Mouse (Mus musculus) myocyte (in vitro differentiated cells): ENCODE measurements at regions not wholly inside any gene's neighbourhood (a gene's known extent, or its start where the extent isn't known, plus 50 kb on each side); places are given as distances from the start of the nearest gene placed in this dataset.

ENCODE experiments used
- H3K27me3 ChIP-seq: one replicate; pipeline ENCODE4 v1.6.1; 2011; ENCODE audit not compliant: control insufficient read depth, insufficient read depth, insufficient read length
- H3K36me3 ChIP-seq: one replicate; pipeline ENCODE4 v1.6.1; 2011; ENCODE audit not compliant: control insufficient read depth, insufficient read depth
- H3K4me2 ChIP-seq: one replicate; pipeline ENCODE4 v1.6.1; 2011; ENCODE audit warnings: low read depth, control low read depth
- H3K4me3 ChIP-seq: one replicate; pipeline ENCODE4 v1.5.1; 2011; ENCODE audit warnings: mild to moderate bottlenecking, control low read depth, moderate library complexity
- H3K79me2 ChIP-seq: one replicate; pipeline ENCODE4 v1.6.1; 2011; ENCODE audit not compliant: control insufficient read depth, insufficient read depth
- H3ac ChIP-seq: one replicate; pipeline ENCODE4 v1.6.1; 2011; ENCODE audit not compliant: control insufficient read depth, insufficient read length
- CEBPB ChIP-seq: IDR thresholded peaks from 2 replicates; pipeline ENCODE4 v1.6.1; 2011; ENCODE audit warnings: mild to moderate bottlenecking, moderate library complexity; ENCODE audit not compliant: poor library complexity, insufficient read depth, severe bottlenecking
- E2F4 ChIP-seq: IDR thresholded peaks from one replicate; pipeline ENCODE4 v1.6.1; 2011; ENCODE audit warnings: mild to moderate bottlenecking, control low read depth, moderate library complexity; ENCODE audit not compliant: insufficient read depth
- MAX ChIP-seq: IDR thresholded peaks from one replicate; pipeline ENCODE4 v1.6.1; 2011; ENCODE audit warnings: low read depth, mild to moderate bottlenecking, control low read depth
- MYOD1 ChIP-seq, 3 experiments: IDR thresholded peaks; one replicate each; pipeline ENCODE4 v1.6.1; 2011; ENCODE audit warnings: control low read depth in 2 of 3, low read depth in 2 of 3, mild to moderate bottlenecking in 2 of 3, moderate library complexity in 1 of 3; ENCODE audit not compliant: insufficient read length in 2 of 3, control insufficient read depth in 1 of 3
- MYOG ChIP-seq, 3 experiments: IDR thresholded peaks; one replicate each; pipeline ENCODE4 v1.6.1; 2011; ENCODE audit warnings: control low read depth in 2 of 3, low read depth in 2 of 3, mild to moderate bottlenecking in 2 of 3; ENCODE audit not compliant: insufficient read length in 2 of 3, control insufficient read depth in 1 of 3, insufficient read depth in 1 of 3
- POLR2A ChIP-seq: IDR thresholded peaks from one replicate; pipeline ENCODE4 v1.6.1; 2011; ENCODE audit warnings: low read depth, mild to moderate bottlenecking, control low read depth, moderate library complexity; ENCODE audit not compliant: insufficient read length
- POLR2AphosphoS2 ChIP-seq: IDR thresholded peaks from one replicate; pipeline ENCODE4 v1.6.1; 2011; ENCODE audit warnings: low read depth, control low read depth; ENCODE audit not compliant: insufficient read length
- REST ChIP-seq: IDR thresholded peaks from one replicate; pipeline ENCODE4 v1.6.1; 2011; ENCODE audit warnings: mild to moderate bottlenecking, control low read depth, moderate library complexity; ENCODE audit not compliant: insufficient read depth, insufficient read length
- SRF ChIP-seq: IDR thresholded peaks from one replicate; pipeline ENCODE4 v1.6.1; 2011; ENCODE audit warnings: low read depth; ENCODE audit not compliant: control insufficient read depth, insufficient read length
- TCF12 ChIP-seq: IDR thresholded peaks from one replicate; pipeline ENCODE4 v1.6.1; 2011; ENCODE audit warnings: mild to moderate bottlenecking, control low read depth; ENCODE audit not compliant: poor library complexity, insufficient read depth, severe bottlenecking
- TCF3 ChIP-seq: IDR thresholded peaks from one replicate; pipeline ENCODE4 v1.6.1; 2011; ENCODE audit warnings: low read depth, control low read depth; ENCODE audit not compliant: insufficient read length
- USF1 ChIP-seq: IDR thresholded peaks from one replicate; pipeline ENCODE4 v1.6.1; 2011; ENCODE audit warnings: low read depth, mild to moderate bottlenecking, control low read depth, moderate library complexity

DNA sequence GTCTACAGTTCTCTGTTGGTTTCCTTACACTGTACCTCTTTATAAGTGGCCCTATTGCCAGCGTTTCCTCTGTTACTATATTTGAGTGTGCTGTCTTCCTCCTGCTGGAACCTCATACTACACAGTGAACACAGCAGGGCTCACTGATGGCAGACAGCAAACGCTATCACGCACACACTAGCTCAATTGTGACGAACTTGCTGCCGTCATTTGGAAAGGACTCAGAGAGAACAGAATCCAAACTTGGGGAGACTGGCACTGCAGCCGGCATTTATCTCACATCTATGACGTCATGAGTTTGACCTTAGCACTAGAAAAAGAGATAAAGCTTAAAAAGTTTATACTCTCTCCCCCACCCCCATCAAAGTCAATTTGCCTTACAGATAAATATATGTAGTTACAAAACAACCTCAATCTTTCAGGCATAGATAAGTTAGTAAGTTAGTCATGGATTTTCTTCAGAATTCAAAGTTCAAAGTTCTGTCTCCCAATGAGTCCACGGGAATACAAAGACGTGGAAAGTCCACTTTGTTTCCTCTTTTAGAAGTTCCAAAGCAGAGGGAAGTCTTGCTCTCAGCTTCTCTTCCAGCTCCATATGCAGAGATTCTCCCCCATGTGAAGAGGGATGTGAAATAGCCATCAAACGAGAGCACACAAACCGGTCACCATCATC is 196.8 kb downstream of the Sptssa start:
- Histone ChIP-seq H3K36me3 (no peaks in the 10 kb centered on the region), H3K27me3 (no peaks in the 10 kb centered on the region), H3K4me2 (no peak overlapping the region), H3K79me2 (no peaks in the 10 kb centered on the region), H3ac (no peak overlapping the region), H3K4me3 (no peak overlapping the region)
- TF ChIP-seq E2F4 (no peak), MYOD1 (IDR thresholded peaks at IDR 0.05; ENCODE audit: control insufficient read depth in 1 of 3, insufficient read length in 2 of 3, low read depth in 2 of 3) (no peak), MYOG (IDR thresholded peaks at IDR 0.05; ENCODE audit: control insufficient read depth in 1 of 3, insufficient read depth in 1 of 3, insufficient read length in 2 of 3, low read depth in 2 of 3) (no peak), POLR2AphosphoS2 (no peak), USF1 (no peak), REST (no peak), SRF (no peak), CEBPB (no peak), TCF3 (no peak), TCF12 (no peak), POLR2A (no peak), MAX (no peak)

DNA sequence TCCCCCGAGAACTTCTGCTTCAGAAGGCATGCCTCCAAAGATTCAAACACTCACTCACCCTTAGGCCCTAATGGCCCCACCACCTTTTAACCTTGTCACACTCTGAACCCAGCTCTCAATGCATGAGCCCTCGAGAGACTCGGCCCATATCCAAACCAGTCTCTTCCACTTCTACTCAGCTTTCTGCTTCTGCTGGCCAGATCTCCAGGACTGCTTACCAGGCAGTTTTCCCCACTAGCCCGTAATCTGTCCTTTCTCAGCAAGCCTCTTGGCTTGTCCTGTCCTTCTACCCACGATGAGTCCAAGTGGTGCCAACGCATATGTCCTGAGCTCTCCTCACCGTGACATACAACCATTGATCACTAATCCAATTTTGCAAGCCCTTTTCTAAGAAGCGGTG is 199.6 kb downstream of the Sptssa start:
- H3K79me2 ChIP-seq, result no peaks in the 10 kb centered on the region
- H3K27me3 ChIP-seq, result no peaks in the 10 kb centered on the region
- no peak overlapping the region for H3ac ChIP-seq
- no peak overlapping the region for H3K4me3 ChIP-seq
- H3K4me2 ChIP-seq, result no peak overlapping the region
- H3K36me3 ChIP-seq, result no peaks in the 10 kb centered on the region
- TF ChIP-seq POLR2A (no peak), MYOG (IDR thresholded peaks at IDR 0.05; ENCODE audit: control insufficient read depth in 1 of 3, insufficient read depth in 1 of 3, insufficient read length in 2 of 3, low read depth in 2 of 3) (no peak), MYOD1 (IDR thresholded peaks at IDR 0.05; ENCODE audit: control insufficient read depth in 1 of 3, insufficient read length in 2 of 3, low read depth in 2 of 3) (no peak), SRF (no peak), CEBPB (no peak)

DNA sequence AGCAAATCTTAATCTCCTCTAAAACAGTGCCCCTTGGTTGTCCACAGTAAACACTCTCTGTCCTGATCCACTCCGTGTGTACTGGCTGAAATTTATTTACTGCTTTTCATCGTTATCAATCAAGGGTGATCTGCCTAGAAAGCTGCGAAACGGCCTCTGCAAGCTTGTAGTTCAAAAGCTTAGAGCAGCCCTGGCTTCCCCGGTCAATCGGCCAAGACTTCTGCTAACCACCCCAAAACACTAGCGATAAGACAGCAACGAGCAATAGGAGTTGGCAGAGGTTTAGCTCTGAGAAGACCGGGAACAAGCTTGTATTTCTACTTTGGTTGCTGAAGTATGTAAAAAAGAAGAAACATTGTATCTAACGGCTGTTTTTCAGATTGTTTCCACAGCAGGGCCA is 201.8 kb downstream of the Sptssa start:
- no peak overlapping the region for H3K4me3 ChIP-seq
- no peak for TF ChIP-seq REST
- no peak for TF ChIP-seq USF1
- TF ChIP-seq TCF3, result no peak
- no peak overlapping the region for H3K4me2 ChIP-seq

DNA sequence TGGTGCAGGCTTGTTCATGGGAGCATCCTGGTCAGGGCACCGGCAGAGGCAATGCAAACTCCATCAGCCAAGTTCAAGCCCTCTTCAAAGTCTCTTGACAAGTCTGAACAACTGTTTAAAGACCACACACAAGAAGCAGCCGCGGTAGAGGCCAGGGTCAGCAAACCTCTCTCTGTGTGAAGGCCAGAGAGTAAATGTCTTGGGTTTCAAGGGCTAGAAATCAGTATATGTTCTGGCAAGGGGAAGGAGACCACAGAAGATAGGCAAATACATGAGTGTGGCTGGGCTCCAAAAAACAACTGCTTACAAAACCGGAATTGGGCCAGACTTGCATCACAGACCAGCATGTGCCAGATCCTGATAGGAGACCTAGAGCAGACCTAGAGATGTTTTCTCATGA is 203.0 kb downstream of the Sptssa start:
- peak; percentile 81; the same call in 1 of the 2 replicates for TF ChIP-seq CEBPB
- peak; percentile 35 for TF ChIP-seq MAX
- TF ChIP-seq MYOD1 (IDR thresholded peaks at IDR 0.05; ENCODE audit: control insufficient read depth in 1 of 3, insufficient read length in 2 of 3, low read depth in 2 of 3), result peak in 2 of 3 experiments; percentile 75 to 76
- no peak for TF ChIP-seq REST
- peak; percentile 19 for TF ChIP-seq TCF12
- TF ChIP-seq POLR2AphosphoS2, result no peak
- no peak for TF ChIP-seq MYOG (IDR thresholded peaks at IDR 0.05; ENCODE audit: control insufficient read depth in 1 of 3, insufficient read depth in 1 of 3, insufficient read length in 2 of 3, low read depth in 2 of 3)
- no peak for TF ChIP-seq POLR2A
- Histone ChIP-seq H3ac (no peak overlapping the region), H3K79me2 (no peaks in the 10 kb centered on the region), H3K4me2 (peak overlapping the region; percentile 28), H3K4me3 (no peak overlapping the region), H3K27me3 (no peaks in the 10 kb centered on the region), H3K36me3 (no peaks in the 10 kb centered on the region)

More for the DNA sequence above, 201.8 kb downstream of the Sptssa start:
- no peaks in the 10 kb centered on the region for H3K79me2 ChIP-seq
- no peaks in the 10 kb centered on the region for H3K27me3 ChIP-seq
- no peak overlapping the region for H3ac ChIP-seq
- no peaks in the 10 kb centered on the region for H3K36me3 ChIP-seq

DNA sequence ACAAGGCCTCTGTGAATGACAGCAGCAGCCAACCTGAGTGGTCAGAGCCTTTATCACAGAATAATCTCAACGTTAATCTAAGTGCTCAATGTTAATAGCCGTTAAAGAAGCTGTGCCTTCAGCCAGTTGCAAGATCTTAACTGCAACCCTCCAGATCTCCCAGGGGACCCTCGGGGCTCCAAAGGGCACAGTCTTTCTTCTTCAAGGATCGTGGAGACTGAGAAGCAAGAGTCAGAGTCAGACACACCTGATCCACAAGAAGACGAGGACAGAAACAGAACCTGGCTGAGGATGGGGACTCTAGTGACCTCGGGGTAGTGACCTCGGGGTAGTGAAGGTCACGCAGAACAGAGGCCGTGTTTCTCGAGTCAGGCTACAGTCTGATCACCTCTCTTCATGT is 206.0 kb downstream of the Sptssa start:
- Histone ChIP-seq H3ac (no peak overlapping the region), H3K4me2 (no peak overlapping the region), H3K4me3 (no peak overlapping the region), H3K79me2 (no peaks in the 10 kb centered on the region), H3K36me3 (no peaks in the 10 kb centered on the region), H3K27me3 (no peaks in the 10 kb centered on the region)
- no peak for TF ChIP-seq E2F4
- TF ChIP-seq MAX, result no peak
- no peak for TF ChIP-seq TCF3
- no peak for TF ChIP-seq SRF
- no peak for TF ChIP-seq POLR2AphosphoS2
- no peak for TF ChIP-seq MYOD1 (IDR thresholded peaks at IDR 0.05; ENCODE audit: control insufficient read depth in 1 of 3, insufficient read length in 2 of 3, low read depth in 2 of 3)
- no peak for TF ChIP-seq TCF12
- no peak for TF ChIP-seq POLR2A
- no peak for TF ChIP-seq REST
